Mouse (Mus musculus): ENCODE measurements around the gene Tbc1d22a. TPM values are rescaled to one million over a fixed set of nuclear protein-coding genes. Genes with fewer than 3 reads are reported as not detected.

Tbc1d22a gene
- 16.5 and 16.6 TPM in 2 replicates for polyA plus RNA-seq (2015; fragmentation: Nextera tagmentation; extraction: Ambion mirVana)

DNA sequence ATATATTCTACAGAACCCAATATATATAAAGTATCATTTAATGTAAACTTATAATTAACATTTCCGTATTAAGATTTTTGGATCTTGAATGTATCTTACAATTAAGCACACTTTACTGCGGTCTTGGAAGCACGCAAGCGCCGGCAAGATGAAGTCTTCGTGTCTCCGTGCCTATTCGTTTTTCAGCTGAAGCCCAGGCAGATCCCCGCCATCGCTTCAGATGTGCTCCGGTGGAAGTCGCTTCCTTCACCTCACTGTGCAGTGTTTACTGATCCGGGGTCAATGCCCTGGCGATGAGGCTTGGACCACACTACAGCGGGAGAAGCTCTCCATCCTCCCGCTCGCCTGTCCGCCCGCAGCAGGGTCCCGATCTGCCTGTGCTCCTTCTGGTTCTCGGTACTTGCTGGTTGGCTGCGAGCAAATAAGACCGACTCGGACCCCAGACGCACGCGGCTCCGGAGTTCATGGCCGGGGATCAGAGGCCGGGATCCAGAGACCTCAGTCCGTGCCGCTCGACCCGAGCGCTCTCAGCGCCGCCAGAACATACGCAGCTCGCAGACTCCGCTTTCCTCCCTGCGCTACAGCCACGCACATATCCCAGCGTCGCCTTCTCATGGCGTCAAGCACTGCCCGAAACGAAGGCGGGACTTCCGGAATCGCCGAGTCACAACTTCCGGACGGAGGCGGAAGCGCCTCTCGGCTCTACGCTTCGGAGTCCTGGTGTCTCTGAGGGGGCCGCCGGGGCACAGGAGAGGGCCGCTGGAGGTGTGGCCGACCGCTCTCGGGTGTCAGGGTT lies at the start of gene Tbc1d22a:
Tbc1d22a (plus strand) TSS at position 707 of the 796 bp plus-strand sequence.
- Histone ChIP-seq H3K27me3 (ENCODE audit: insufficient read depth, low read length) (no peaks in the 10 kb centered on the region), H3K27ac (ENCODE audit: low read length) (peak within 1 kb of the TSS; percentile 90), H3K4me3 (ENCODE audit: low read length) (peak within 1 kb of the TSS; percentile 84), H3K4me1 (ENCODE audit: insufficient read depth, low read length) (peaks cover 17% of the 10 kb centered on the region), H3K9me3 (ENCODE audit: low read length) (no peaks in the 10 kb centered on the region), H3K36me3 (ENCODE audit: insufficient read depth, low read length) (no peaks in the 10 kb centered on the region), H3K9ac (replicated peaks; ENCODE audit: low read length) (peak within 1 kb of the TSS; percentile 85), H3K4me2 (replicated peaks; ENCODE audit: low read depth, low read length) (peak within 1 kb of the TSS; percentile 95)
- under 1% methylated on average over 64 of the region's 64 CpGs for WGBS
- ATAC-seq (ENCODE audit: low FRiP score, low TSS enrichment), result peak; percentile 93

DNA sequence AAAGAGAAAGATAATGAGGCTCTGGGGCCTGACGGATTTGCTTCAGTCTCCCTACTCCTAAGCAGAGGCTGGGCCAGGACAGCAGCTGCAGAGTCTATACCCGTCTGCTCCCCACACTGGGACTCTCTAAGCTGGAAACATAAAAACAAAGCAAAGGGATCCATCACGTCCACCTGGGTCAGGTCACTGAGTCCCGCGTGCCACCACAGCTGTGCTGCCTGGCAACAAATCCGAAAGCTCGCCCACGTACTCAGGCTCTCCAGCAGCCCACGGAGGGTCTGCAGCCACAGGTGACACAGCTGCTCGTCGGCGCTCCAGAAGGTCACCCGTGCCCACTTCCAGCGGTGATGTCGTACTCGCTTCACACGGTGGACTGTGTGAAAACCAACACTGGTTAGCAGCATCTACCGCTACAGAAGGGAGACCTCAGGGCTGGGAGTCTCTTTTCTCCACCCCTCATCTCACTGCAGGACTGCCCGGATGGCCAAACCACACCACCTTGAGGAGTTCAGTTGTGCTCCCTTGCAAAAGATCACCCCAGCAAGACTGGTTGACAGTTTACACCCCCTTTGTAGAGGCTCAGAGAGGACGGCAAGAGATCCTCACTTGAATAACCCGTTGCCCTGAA lies 49.4 kb upstream of the Tbc1d22a start:
- peaks cover 15% of the 10 kb centered on the region for H3K4me1 ChIP-seq (ENCODE audit: insufficient read depth, low read length)
- H3K36me3 ChIP-seq (ENCODE audit: insufficient read depth, low read length), result peaks cover 6% of the 10 kb centered on the region; the same call in 1 of the 2 replicates
- no peak overlapping the region for H3K4me3 ChIP-seq (ENCODE audit: low read length)
- no peaks in the 10 kb centered on the region for H3K27me3 ChIP-seq (ENCODE audit: insufficient read depth, low read length)
- H3K4me2 ChIP-seq (replicated peaks; ENCODE audit: low read depth, low read length), result no peak overlapping the region
- H3K9ac ChIP-seq (replicated peaks; ENCODE audit: low read length), result no peak overlapping the region
- WGBS, result 66% methylated on average over 21 of the region's 21 CpGs
- no peak for ATAC-seq (ENCODE audit: low FRiP score, low TSS enrichment)
- H3K27ac ChIP-seq (ENCODE audit: low read length), result no peak overlapping the region
- no peaks in the 10 kb centered on the region for H3K9me3 ChIP-seq (ENCODE audit: low read length)

DNA sequence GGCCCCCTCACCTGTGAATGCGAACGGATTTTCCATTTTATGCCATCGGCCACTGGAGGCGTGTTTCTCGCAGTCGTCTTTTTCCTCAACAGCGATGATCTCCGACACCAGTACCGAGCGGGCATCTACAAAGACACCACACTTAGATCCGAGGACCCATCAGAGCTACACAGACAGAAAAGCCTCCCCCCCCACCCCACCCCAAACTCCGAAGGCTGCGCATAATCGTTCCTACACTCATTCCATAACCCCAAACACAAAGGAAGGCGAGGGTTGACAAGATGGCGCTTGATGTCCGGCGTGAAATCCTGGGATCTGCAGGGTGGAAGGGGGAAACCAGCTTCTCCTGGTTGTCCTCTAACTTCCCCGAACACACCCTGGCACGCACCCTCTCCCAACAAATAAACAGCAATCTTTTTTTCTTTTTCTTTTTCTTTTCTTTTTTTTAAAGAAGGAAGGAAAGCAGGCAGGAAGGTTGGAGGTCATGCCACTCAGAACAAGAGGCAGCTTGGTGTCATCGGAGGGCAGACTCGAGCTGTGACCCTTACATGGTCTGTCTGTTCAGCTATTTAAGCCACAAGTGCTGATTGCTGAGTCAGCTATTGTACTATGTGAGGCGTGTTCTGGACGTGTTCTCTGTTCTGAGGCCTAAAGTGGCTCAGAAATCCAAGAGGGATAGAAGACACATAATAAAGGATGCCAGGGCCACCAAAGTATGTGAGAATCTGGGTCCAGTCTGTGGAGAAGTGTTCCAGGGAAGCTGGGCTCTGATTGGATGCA lies 48.3 kb upstream of the Tbc1d22a start:
- no peaks in the 10 kb centered on the region for H3K27me3 ChIP-seq (ENCODE audit: insufficient read depth, low read length)
- no peaks in the 10 kb centered on the region for H3K9me3 ChIP-seq (ENCODE audit: low read length)
- ATAC-seq (ENCODE audit: low FRiP score, low TSS enrichment), result no peak
- no peak overlapping the region for H3K9ac ChIP-seq (replicated peaks; ENCODE audit: low read length)
- no peak overlapping the region for H3K27ac ChIP-seq (ENCODE audit: low read length)
- H3K4me2 ChIP-seq (replicated peaks; ENCODE audit: low read depth, low read length), result no peak overlapping the region
- 91% methylated on average over 24 of the region's 24 CpGs for WGBS
- peaks cover 17% of the 10 kb centered on the region for H3K4me1 ChIP-seq (ENCODE audit: insufficient read depth, low read length)
- H3K36me3 ChIP-seq (ENCODE audit: insufficient read depth, low read length), result peaks cover 6% of the 10 kb centered on the region; the same call in 1 of the 2 replicates
- no peak overlapping the region for H3K4me3 ChIP-seq (ENCODE audit: low read length)

DNA sequence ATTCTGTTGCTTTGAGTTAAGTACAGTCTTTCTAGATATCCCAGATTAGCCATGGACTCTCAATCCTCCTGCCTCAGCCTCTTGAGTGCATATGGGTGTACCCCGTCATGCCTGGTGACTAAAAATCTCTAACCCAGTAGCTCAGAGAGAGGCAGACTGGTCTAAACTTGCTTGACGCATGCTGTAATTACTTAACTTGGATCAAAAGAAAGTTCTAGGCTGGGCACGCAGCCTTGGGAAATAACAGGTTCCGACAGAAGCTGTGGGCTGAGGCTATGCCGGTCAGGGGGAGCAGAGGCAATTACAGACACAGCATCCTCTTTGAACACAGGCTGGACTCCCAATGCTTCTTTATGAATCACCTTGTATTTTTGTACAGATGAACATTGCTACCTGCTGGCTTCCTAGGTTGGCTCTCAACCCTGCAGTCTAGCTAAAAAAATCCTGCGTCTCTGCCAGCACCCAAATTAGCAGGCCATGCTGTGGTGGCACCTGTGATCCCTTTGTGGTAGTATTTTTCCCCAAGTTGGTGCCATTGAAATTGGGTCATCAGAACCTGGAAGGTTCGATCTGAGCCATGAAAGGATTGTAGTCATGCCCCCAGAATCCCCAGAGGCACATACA lies 47.1 kb upstream of the Tbc1d22a start:
- no peak overlapping the region for H3K4me2 ChIP-seq (replicated peaks; ENCODE audit: low read depth, low read length)
- ATAC-seq (ENCODE audit: low FRiP score, low TSS enrichment), result no peak
- no peaks in the 10 kb centered on the region for H3K27me3 ChIP-seq (ENCODE audit: insufficient read depth, low read length)
- H3K9me3 ChIP-seq (ENCODE audit: low read length), result no peaks in the 10 kb centered on the region
- peaks cover 22% of the 10 kb centered on the region for H3K4me1 ChIP-seq (ENCODE audit: insufficient read depth, low read length)
- no peaks in the 10 kb centered on the region; the same call in 1 of the 2 replicates for H3K36me3 ChIP-seq (ENCODE audit: insufficient read depth, low read length)
- no peak overlapping the region for H3K4me3 ChIP-seq (ENCODE audit: low read length)
- H3K27ac ChIP-seq (ENCODE audit: low read length), result no peak overlapping the region
- 88% methylated on average over 7 of the region's 7 CpGs for WGBS
- no peak overlapping the region for H3K9ac ChIP-seq (replicated peaks; ENCODE audit: low read length)

DNA sequence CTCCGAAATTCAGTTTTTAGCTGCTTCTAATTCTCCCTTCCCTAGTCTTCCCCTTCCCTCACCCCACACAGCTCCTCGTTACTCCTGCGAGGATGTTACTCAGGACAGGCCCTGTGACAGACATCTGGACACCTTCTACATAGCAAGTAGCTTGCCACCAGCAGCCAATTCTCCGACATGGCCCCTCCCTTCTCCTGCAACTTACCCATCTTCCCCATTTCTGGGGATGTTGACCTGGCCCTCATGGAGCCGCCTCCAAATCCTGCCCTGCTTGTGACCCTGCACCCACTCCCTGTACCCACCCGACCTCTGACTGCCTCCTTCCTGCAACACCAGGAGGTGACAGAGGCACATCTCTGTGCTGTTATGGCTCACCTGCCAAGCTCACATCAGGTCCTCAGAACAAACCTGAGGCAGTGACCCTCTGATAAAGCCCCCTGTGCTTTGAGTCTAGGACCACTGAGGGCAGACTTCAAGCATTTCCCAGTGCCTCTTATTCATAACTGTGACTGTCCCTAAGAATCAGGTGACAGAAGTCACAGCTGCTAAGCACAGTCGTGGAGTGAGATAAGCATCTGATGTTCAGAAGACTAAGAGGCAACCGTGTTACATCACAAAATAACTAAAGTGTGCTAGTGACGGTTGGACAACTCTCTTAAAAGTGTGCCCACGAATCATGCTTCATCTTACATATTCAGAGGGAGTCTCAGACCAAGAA lies 46.3 kb upstream of the Tbc1d22a start:
- Histone ChIP-seq H3K4me3 (ENCODE audit: low read length) (no peak overlapping the region), H3K27ac (ENCODE audit: low read length) (peak overlapping the region; percentile 39; the same call in 1 of the 2 replicates), H3K9ac (replicated peaks; ENCODE audit: low read length) (no peak overlapping the region), H3K9me3 (ENCODE audit: low read length) (no peaks in the 10 kb centered on the region), H3K4me1 (ENCODE audit: insufficient read depth, low read length) (peaks cover 28% of the 10 kb centered on the region), H3K36me3 (ENCODE audit: insufficient read depth, low read length) (no peaks in the 10 kb centered on the region; the same call in 1 of the 2 replicates), H3K27me3 (ENCODE audit: insufficient read depth, low read length) (no peaks in the 10 kb centered on the region), H3K4me2 (replicated peaks; ENCODE audit: low read depth, low read length) (no peak overlapping the region)
- 71% methylated on average over 10 of the region's 10 CpGs for WGBS
- ATAC-seq (ENCODE audit: low FRiP score, low TSS enrichment), result no peak

DNA sequence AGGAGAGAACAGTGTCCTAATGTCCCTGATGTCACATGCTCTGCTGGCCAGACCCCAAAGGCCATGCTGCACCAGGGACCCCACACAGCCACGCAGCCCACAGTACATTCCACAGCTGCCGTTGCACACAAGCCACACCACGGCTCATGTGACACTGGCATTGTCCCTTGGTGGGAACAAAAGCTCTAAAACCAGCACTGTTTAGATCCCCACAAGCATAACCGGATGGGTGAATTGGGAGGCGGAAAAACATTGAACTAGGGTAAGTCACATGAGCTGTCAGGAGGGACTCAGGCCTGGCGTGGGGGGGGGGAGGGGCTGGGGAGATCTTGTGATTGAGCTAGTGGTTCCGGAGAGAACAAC lies 45.8 kb upstream of the Tbc1d22a start:
- H3K36me3 ChIP-seq (ENCODE audit: insufficient read depth, low read length), result no peaks in the 10 kb centered on the region; the same call in 1 of the 2 replicates
- no peak overlapping the region for H3K4me3 ChIP-seq (ENCODE audit: low read length)
- H3K27me3 ChIP-seq (ENCODE audit: insufficient read depth, low read length), result no peaks in the 10 kb centered on the region
- peak overlapping the region; percentile 39; the same call in 1 of the 2 replicates for H3K27ac ChIP-seq (ENCODE audit: low read length)
- H3K4me2 ChIP-seq (replicated peaks; ENCODE audit: low read depth, low read length), result no peak overlapping the region
- peaks cover 34% of the 10 kb centered on the region for H3K4me1 ChIP-seq (ENCODE audit: insufficient read depth, low read length)
- 30% methylated on average over 7 of the region's 7 CpGs for WGBS
- 0 out of 2 replicates have a peak, but pooled peaks have one; percentile 2 for ATAC-seq (ENCODE audit: low FRiP score, low TSS enrichment)
- H3K9ac ChIP-seq (replicated peaks; ENCODE audit: low read length), result no peak overlapping the region
- no peaks in the 10 kb centered on the region for H3K9me3 ChIP-seq (ENCODE audit: low read length)

DNA sequence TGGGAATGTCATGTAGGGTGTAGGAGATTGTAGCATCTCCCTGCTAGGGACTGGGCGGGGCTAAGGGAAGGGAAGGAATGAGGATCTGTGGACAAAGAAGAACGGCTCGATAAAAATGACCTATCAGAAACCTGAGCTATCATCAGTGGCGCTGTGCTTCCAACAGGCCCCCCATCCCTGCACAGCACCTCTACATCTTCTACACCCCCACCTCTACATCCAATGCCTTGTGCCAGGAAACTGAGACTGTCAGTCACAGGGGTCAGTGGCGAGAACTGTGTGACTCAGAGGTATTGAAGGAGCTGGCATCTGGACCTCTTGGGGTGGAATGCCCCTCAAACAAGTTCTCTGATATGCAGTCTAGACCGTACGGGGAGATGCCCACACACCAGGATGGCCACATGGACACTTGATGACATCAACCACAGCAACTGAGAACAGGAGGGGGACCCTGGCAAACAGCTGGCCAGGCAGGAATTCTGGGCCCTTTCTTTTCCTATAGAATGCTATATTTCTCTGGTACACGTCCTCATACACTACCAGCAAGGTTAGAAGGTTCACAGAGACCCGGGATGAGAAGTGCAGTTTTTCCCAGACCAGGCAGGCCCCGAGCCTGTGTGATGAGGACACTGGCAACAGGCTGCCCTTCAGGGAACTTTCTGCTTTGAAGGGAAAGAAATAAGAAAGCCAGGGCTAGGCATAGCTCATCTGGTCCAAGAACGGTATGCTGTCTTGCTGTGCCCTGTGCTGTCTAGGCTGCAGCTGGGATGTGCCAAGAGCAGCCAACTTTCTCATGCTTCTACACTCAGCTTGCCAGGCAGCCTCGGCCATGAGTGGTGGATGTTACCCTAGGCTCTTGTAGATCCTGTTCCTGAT lies 45.1 kb upstream of the Tbc1d22a start:
- Histone ChIP-seq H3K36me3 (ENCODE audit: insufficient read depth, low read length) (no peaks in the 10 kb centered on the region), H3K4me2 (replicated peaks; ENCODE audit: low read depth, low read length) (no peak overlapping the region), H3K9ac (replicated peaks; ENCODE audit: low read length) (no peak overlapping the region), H3K27ac (ENCODE audit: low read length) (peak overlapping the region; percentile 41), H3K9me3 (ENCODE audit: low read length) (no peaks in the 10 kb centered on the region), H3K4me1 (ENCODE audit: insufficient read depth, low read length) (peaks cover 41% of the 10 kb centered on the region), H3K4me3 (ENCODE audit: low read length) (no peak overlapping the region), H3K27me3 (ENCODE audit: insufficient read depth, low read length) (no peaks in the 10 kb centered on the region)
- ATAC-seq (ENCODE audit: low FRiP score, low TSS enrichment), result no peak; the same call in 1 of the 2 replicates
- WGBS, result 72% methylated on average over 12 of the region's 12 CpGs

DNA sequence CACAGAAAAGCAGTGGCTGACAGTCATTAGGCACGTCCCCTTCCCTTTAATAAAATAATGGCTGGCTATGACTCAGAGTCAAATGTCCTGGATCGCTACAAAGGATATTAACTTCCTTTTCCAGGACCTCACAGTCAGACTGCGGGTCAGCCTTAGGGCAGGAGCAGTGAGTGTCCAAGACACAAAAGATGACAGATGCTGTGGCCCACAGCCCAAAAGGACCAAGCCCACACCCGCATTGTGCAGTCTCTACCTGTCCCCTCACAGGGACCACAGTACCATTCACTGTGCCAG lies 44.5 kb upstream of the Tbc1d22a start:
- Histone ChIP-seq H3K27me3 (ENCODE audit: insufficient read depth, low read length) (no peaks in the 10 kb centered on the region), H3K27ac (ENCODE audit: low read length) (peak overlapping the region; percentile 41), H3K4me1 (ENCODE audit: insufficient read depth, low read length) (peaks cover 43% of the 10 kb centered on the region), H3K4me3 (ENCODE audit: low read length) (no peak overlapping the region), H3K9me3 (ENCODE audit: low read length) (no peaks in the 10 kb centered on the region), H3K4me2 (replicated peaks; ENCODE audit: low read depth, low read length) (no peak overlapping the region), H3K9ac (replicated peaks; ENCODE audit: low read length) (no peak overlapping the region), H3K36me3 (ENCODE audit: insufficient read depth, low read length) (no peaks in the 10 kb centered on the region)
- no peak for ATAC-seq (ENCODE audit: low FRiP score, low TSS enrichment)
- 60% methylated on average over 4 of the region's 4 CpGs for WGBS

Data from kidney, embryonic 16.5 days (tissue).